Mouse (Mus musculus): ENCODE results near the gene Col9a3.

Col9a3 gene

DNA sequence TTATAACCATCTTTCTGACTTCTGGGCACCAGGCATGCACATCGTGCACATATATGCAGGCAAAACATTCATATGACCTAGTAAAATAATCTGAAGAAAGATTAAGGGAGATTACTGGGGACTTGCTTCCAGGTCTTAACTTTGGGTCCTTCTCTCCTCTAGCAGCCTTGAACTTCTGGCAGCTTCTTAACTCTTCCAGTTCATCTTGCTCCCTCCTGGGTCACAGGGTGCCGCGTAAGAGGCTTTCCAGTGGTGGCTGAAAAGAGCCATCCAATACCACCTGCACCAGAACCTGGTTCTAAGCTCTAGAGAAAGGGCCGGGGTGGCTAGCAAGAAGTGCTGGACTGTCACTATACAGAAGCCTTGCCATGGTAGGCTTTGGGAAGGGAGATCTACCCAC lies at the start of gene Col9a3:
Gene Col9a3 (plus strand): TSS at position 301 of the 400 bp plus-strand sequence.
- TF ChIP-seq GATA4 (IDR thresholded peaks at IDR 0.05; ENCODE audit: insufficient replicate concordance, low read length): no peak

- TF ChIP-seq GATA4 (IDR thresholded peaks at IDR 0.05; ENCODE audit: insufficient replicate concordance, low read length): no peak
Observed at GRCm38 (mm10) chr2:180552340-180552739, 45.2 kb upstream of the Col9a3 start.

DNA sequence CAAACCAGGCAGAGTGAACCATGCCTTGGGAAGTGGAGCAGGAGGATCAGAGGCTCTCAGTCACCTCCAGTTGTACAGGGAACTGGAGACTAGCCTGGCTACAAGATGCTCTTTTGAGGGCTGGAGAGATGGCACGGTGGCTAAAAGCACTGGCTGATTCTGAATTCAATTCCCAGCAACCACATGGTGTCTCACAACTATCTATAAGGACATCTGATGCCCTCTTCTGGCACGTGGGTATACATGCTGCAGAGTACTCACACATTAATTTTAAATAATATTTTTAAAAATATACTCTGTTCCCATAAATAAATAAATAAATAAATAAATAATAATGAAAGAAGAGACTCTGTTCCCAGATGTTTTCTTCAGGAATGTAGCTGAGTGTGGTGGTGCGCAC lies 42.4 kb upstream of the Col9a3 start:
- TF ChIP-seq GATA4 (IDR thresholded peaks at IDR 0.05; ENCODE audit: insufficient replicate concordance, low read length): no peak

- TF ChIP-seq GATA4 (IDR thresholded peaks at IDR 0.05; ENCODE audit: insufficient replicate concordance, low read length): no peak
Observed at GRCm38 (mm10) chr2:180556470-180556869, 41.1 kb upstream of the Col9a3 start.

GRCm38 (mm10) chr2:180560245-180560644 lies 37.3 kb upstream of the Col9a3 start:
- TF ChIP-seq GATA4 (IDR thresholded peaks at IDR 0.05; ENCODE audit: insufficient replicate concordance, low read length): no peak

- no peak for TF ChIP-seq GATA4 (IDR thresholded peaks at IDR 0.05; ENCODE audit: insufficient replicate concordance, low read length)
Observed at GRCm38 (mm10) chr2:180562146-180562545, 35.4 kb upstream of the Col9a3 start.

- no peak for TF ChIP-seq GATA4 (IDR thresholded peaks at IDR 0.05; ENCODE audit: insufficient replicate concordance, low read length)
Observed at GRCm38 (mm10) chr2:180563296-180563695, 34.3 kb upstream of the Col9a3 start.

DNA sequence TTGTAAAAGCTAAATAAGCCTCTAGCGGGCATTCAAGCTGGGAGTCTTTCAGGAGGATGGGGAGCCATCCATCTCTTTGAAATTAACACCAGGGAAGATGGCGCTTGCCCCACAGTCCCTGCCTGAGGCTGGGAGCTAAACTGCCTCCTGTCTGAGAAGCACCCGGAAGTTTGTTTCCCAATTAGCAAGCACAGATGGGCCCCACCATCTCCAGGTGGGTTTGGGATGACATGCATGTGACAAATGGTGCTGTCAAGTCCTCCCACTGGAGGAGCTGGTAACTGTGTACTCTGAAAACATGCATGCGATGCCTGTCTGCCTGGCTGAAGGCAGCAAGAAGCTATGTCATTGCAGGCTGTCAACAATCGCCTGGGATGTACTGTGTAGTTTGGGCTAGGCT lies 33.7 kb upstream of the Col9a3 start:
- TF ChIP-seq GATA4 (IDR thresholded peaks at IDR 0.05; ENCODE audit: insufficient replicate concordance, low read length): no peak

DNA sequence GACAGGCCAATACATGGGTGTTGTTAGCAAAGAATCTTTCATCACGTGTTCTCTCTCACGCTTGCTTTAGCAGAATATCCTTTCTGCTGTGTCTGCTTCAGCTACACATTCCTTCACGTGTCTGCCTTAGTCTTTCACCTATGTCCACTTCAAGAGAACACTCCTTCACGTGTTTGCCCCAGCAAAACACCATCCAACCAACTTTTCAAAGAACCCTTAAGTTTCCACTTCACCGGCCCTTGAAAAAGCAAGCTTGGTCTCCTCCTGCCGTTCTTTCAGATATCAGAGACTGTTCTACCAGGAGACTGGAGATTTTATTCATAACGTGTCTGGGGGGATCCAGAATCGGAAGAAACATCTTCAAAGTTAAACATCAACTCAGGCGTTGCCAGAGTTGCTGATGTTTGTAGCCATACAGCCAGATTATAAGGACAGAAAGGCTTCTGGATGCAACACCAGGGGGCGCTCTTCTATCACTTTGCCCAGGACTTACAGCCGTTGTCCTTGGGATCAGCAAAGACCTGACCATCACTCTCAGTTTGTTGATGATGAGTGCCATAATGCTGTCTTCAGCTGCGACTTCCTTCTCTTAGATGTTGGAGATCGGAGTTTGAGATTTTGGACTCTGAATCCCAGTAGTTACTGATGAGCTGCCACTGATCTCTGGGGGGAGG lies 31.2 kb upstream of the Col9a3 start:
- no peak for TF ChIP-seq GATA4 (IDR thresholded peaks at IDR 0.05; ENCODE audit: insufficient replicate concordance, low read length)

GRCm38 (mm10) chr2:180569028-180569643 lies 28.5 kb upstream of the Col9a3 start:
- no peak for TF ChIP-seq GATA4 (IDR thresholded peaks at IDR 0.05; ENCODE audit: insufficient replicate concordance, low read length)

GRCm38 (mm10) chr2:180576482-180576881 lies 21.1 kb upstream of the Col9a3 start:
- TF ChIP-seq GATA4 (IDR thresholded peaks at IDR 0.05; ENCODE audit: insufficient replicate concordance, low read length): no peak

GRCm38 (mm10) chr2:180578686-180579085 lies 18.9 kb upstream of the Col9a3 start:
- TF ChIP-seq GATA4 (IDR thresholded peaks at IDR 0.05; ENCODE audit: insufficient replicate concordance, low read length): no peak

DNA sequence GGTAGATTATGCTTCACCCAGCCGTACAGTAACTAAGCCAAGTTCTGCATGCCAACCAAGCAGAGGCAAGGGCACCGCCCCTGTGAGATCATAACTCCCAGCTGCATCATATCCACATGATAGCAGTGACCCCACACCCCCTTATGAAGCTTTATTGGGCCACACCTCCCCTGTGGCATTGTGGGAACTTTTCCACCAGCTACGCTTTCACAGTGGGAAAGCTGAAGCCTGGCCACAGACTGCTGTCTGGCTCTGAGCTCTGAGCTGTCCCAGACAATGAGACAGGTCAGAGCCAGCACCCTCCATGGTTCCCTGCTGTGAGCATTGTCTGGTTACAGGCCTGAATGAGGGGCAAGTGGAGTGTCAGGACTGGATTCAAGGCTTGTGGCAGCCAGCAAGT lies 16.6 kb upstream of the Col9a3 start, which contains the start of gene Mrgbp:
Gene Mrgbp (plus strand): TSS at position 303 of the 400 bp plus-strand sequence.
- TF ChIP-seq GATA4 (IDR thresholded peaks at IDR 0.05; ENCODE audit: insufficient replicate concordance, low read length): no peak

- TF ChIP-seq GATA4 (IDR thresholded peaks at IDR 0.05; ENCODE audit: insufficient replicate concordance, low read length): no peak; the same call in 1 of the 2 replicates
Observed at GRCm38 (mm10) chr2:180582481-180583153, 15.0 kb upstream of the Col9a3 start.

- no peak for TF ChIP-seq GATA4 (IDR thresholded peaks at IDR 0.05; ENCODE audit: insufficient replicate concordance, low read length)
Observed at GRCm38 (mm10) chr2:180583154-180583507, 14.5 kb upstream of the Col9a3 start.

GRCm38 (mm10) chr2:180588736-180589122 lies 8.9 kb upstream of the Col9a3 start:
- no peak for TF ChIP-seq GATA4 (IDR thresholded peaks at IDR 0.05; ENCODE audit: insufficient replicate concordance, low read length)

Data from liver, adult (tissue).